Mouse (Mus musculus): ENCODE results near the gene Ice1. TPM values are rescaled to one million over a fixed set of nuclear protein-coding genes. Genes with fewer than 3 reads are reported as not detected.
A peak's percentile ranks its signal among the peaks of the same experiment; 100 is the strongest.

The Ice1 gene
- polyA plus RNA-seq, 1 experiment: 25.6 TPM

DNA sequence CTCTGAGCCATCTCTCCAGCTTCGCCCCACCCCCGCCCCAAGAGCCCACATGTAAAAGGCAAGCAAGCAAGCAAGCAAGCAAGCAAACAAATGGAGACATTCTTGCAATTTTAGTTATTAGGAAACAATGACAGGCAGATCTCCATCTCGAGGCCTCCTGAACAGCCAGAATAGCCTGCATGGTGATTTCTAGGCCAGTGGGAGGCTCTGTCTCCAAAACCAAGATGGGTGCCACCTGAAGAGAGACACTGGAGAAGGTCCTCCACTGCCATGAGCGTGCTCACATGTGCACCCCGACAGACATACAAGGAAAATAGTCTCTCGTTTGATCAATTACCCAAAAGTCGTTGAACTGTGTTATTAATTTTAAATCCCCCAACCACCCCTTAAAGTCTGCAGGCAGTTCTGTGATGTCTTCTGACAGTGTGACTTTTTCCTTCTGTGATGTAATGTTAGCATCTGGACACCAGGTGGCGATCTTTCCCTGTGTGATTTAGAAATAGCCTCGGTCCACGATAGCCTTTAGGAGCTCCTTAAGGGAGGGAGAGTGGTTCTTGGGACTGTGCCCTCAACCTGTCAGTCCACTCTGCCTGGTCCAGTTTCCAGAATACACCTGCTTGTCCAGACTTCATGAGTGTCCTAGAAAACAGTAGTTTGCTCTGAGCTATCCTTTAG, 6.1 kb upstream of the Ice1 start:
- 18% methylated on average over 10 of the region's 10 CpGs for WGBS
- H3K4me1 ChIP-seq (ENCODE audit: control insufficient read depth, insufficient read depth, low read length): 0 out of 2 replicates have a peak, but pooled peaks cover under 1% of the 10 kb centered on the region
- no peak for TF ChIP-seq POLR2A (IDR thresholded peaks at IDR 0.05; ENCODE audit: borderline replicate concordance, extremely low read depth, low read depth, low read length)
- TF ChIP-seq CTCF (IDR thresholded peaks at IDR 0.05; ENCODE audit: insufficient read depth, low read length): peak; percentile 51
- H3K4me3 ChIP-seq (replicated peaks; ENCODE audit: extremely low read depth, low read depth, low read length): no peak overlapping the region
- peak; percentile 53 for DNase-seq

DNA sequence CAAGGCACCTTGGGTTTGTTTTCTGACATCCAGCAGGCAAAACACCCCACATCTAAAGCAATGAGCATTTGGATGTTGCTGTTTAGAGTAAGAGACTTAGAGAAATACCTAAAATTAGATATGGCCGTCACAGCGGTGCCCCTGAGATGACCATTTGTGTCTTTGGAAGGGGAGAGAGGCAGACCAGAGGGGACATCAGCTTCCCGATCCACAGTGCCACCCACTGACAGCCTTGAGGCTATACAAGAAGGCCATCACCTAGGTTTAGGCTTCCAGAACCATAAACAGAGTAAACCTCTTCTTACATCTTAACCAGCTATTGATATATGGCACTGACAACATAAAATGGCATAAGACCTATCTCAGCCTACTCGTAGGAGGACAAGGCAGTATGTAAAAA, 4.5 kb upstream of the Ice1 start:
- DNase-seq: no peak
- TF ChIP-seq CTCF (IDR thresholded peaks at IDR 0.05; ENCODE audit: insufficient read depth, low read length): no peak
- TF ChIP-seq POLR2A (IDR thresholded peaks at IDR 0.05; ENCODE audit: borderline replicate concordance, extremely low read depth, low read depth, low read length): no peak
- Histone ChIP-seq H3K4me3 (replicated peaks; ENCODE audit: extremely low read depth, low read depth, low read length) (no peak overlapping the region), H3K4me1 (ENCODE audit: control insufficient read depth, insufficient read depth, low read length) (peaks cover 2% of the 10 kb centered on the region; the same call in 1 of the 2 replicates)
- 73% methylated on average over 4 of the region's 4 CpGs for WGBS

DNA sequence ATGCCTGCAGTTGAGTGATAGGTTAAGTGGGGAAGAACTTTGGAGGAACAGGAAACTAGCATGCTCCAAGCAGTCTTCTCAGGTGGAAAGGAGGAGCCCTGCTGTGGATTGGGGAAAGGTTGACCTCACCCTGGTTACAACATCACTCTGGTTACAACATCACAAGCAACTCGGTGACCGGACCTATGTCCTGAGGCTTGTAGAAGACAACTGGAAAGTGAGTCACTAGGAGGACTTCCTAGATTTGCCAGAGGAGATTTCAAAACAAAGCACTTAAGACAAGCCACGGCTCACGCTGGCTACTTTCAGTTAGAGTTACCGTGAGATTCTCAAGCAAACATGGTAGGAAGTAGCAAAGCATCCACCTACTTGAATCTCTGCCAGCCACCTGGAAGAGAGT, 3.9 kb upstream of the Ice1 start:
- TF ChIP-seq POLR2A (IDR thresholded peaks at IDR 0.05; ENCODE audit: borderline replicate concordance, extremely low read depth, low read depth, low read length) (no peak), CTCF (IDR thresholded peaks at IDR 0.05; ENCODE audit: insufficient read depth, low read length) (no peak)
- DNase-seq: no peak
- WGBS: 47% methylated on average over 5 of the region's 5 CpGs
- Histone ChIP-seq H3K4me3 (replicated peaks; ENCODE audit: extremely low read depth, low read depth, low read length) (no peak overlapping the region), H3K4me1 (ENCODE audit: control insufficient read depth, insufficient read depth, low read length) (peaks cover 7% of the 10 kb centered on the region)

DNA sequence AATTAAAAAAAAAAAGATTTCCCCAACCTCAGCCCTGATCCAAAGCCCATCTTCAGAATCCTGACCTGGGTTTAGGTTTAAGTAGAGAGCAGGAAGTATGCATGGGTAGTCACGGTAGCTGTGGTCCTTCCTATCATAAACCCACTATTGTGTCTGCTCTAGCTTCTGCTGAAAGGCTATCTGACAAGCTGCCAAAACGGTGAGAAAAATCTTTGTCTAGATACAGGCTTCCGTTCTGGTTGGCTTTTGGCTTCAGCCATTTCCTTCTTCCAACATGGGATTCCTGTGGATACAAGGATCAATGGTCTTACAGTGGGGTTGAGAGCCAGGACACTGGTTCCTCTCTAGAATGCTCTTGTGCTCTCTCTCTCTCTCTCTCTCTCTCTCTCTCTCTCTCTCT, 2.2 kb upstream of the Ice1 start:
- no peak for DNase-seq
- WGBS: 47% methylated on average over 3 of the region's 3 CpGs
- Histone ChIP-seq H3K4me3 (replicated peaks; ENCODE audit: extremely low read depth, low read depth, low read length) (no peak overlapping the region), H3K4me1 (ENCODE audit: control insufficient read depth, insufficient read depth, low read length) (peaks cover 11% of the 10 kb centered on the region)
- TF ChIP-seq CTCF (IDR thresholded peaks at IDR 0.05; ENCODE audit: insufficient read depth, low read length) (no peak), POLR2A (IDR thresholded peaks at IDR 0.05; ENCODE audit: borderline replicate concordance, extremely low read depth, low read depth, low read length) (no peak)

DNA sequence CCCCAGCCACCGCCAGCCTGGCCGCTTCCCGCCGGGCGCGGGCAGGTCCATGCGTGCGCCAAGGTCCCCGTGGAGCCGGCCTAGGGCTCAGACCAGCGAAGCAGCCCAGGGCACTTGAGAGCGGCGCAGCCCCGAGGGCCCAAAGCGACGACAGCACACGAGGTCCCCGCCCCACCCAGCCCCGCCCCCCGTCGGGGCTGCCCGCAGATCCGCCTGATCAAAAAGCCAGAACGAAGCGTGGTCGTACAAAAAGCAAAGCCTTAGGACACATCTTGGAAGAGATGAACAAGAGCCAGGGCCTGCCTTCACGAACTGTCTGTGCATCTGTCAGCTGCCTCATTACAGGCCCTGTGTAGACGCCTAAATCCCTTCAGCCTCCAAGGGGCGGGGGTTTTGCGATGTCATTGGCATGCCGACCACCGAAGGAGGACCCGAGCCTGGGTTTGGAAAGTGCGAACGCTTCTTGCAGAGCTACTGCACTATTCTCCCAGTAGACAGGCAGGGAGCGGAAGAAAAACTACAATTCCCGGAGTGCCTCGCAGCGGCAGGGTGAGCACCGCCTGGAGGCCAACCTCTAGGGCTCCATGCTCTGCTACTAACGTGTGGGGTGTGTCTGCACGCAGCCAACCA, 343 bp upstream of the Ice1 start:
- H3K4me1 ChIP-seq (ENCODE audit: control insufficient read depth, insufficient read depth, low read length): peaks cover 11% of the 10 kb centered on the region
- TF ChIP-seq POLR2A (IDR thresholded peaks at IDR 0.05; ENCODE audit: borderline replicate concordance, extremely low read depth, low read depth, low read length) (peak; percentile 73; the same call in 1 of the 2 replicates), CTCF (IDR thresholded peaks at IDR 0.05; ENCODE audit: insufficient read depth, low read length) (peak; percentile 33; the same call in 1 of the 2 replicates)
- H3K4me3 ChIP-seq (replicated peaks; ENCODE audit: extremely low read depth, low read depth, low read length): peak overlapping the region; percentile 62
- under 1% methylated on average over 42 of the region's 42 CpGs for WGBS
- peak; percentile 93 for DNase-seq

DNA sequence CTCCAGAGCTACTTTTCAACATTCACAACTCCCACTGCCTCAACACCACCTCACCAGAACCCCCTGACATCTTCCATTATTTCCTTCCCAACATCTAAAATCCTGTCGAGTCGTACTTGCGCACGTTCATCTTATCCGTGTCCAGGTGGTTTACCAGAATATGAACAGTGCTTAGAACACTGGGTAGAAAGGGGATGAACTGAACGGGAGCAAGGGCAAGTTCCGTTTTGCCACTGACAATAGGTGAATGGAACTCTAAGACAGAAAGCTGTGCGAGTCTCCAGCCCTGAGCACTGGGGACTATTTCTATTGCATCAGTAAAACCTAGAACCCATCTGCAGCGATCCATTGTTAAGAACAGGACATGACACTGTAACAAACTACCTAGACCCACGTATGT, 728 bp downstream of the Ice1 start:
- no peak for TF ChIP-seq POLR2A (IDR thresholded peaks at IDR 0.05; ENCODE audit: borderline replicate concordance, extremely low read depth, low read depth, low read length)
- TF ChIP-seq CTCF (IDR thresholded peaks at IDR 0.05; ENCODE audit: insufficient read depth, low read length): no peak
- Histone ChIP-seq H3K4me3 (replicated peaks; ENCODE audit: extremely low read depth, low read depth, low read length) (peak overlapping the region; percentile 62), H3K4me1 (ENCODE audit: control insufficient read depth, insufficient read depth, low read length) (peaks cover 11% of the 10 kb centered on the region)
- 16% methylated on average over 10 of the region's 10 CpGs for WGBS
- no peak for DNase-seq

DNA sequence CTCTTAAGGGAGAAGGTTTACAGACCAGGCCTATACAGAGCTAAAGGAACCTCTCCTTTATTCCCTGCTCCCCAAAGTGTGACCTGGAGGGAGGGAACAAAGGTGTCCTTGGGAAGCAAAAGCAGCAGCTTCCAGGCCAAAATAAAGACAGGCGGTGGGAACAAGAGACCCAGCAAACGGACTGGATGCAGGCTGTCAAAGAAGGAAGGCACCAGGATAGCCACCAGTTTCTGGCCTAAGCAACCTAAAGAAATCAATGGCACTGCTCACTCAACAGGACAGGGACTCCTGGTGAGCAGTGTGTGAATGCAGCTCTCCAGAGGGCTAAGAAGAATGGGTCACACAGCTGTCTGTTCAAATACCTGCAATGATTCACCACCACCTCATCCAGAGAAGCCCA, 1.8 kb downstream of the Ice1 start:
- Histone ChIP-seq H3K4me3 (replicated peaks; ENCODE audit: extremely low read depth, low read depth, low read length) (no peak overlapping the region), H3K4me1 (ENCODE audit: control insufficient read depth, insufficient read depth, low read length) (peaks cover 11% of the 10 kb centered on the region)
- WGBS: 65% methylated on average over 2 of the region's 2 CpGs
- no peak for DNase-seq
- TF ChIP-seq CTCF (IDR thresholded peaks at IDR 0.05; ENCODE audit: insufficient read depth, low read length) (no peak), POLR2A (IDR thresholded peaks at IDR 0.05; ENCODE audit: borderline replicate concordance, extremely low read depth, low read depth, low read length) (no peak)

DNA sequence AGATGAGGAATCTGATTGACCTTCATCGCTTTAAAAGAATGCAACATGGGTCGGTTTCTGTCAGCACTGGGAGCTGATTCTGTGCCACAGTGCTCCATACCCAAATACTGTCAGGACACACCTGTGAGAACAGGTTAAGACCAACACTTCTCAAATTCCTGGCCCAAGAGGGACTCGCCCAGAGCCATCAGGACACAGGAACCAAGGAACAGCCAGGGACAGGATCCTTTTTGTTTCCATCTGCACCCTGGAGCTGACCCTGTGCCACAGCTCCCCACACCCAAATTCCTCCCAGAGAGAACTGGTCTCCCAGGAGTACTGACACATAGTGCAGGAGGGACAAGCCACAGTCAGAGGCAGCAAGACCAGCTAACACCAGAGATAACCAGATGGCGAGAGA, 11.0 kb downstream of the Ice1 start:
- Histone ChIP-seq H3K4me1 (ENCODE audit: control insufficient read depth, insufficient read depth, low read length) (no peaks in the 10 kb centered on the region), H3K4me3 (replicated peaks; ENCODE audit: extremely low read depth, low read depth, low read length) (no peak overlapping the region)
- TF ChIP-seq POLR2A (IDR thresholded peaks at IDR 0.05; ENCODE audit: borderline replicate concordance, extremely low read depth, low read depth, low read length) (no peak), CTCF (IDR thresholded peaks at IDR 0.05; ENCODE audit: insufficient read depth, low read length) (no peak)
- DNase-seq: no peak
- 82% methylated on average over 4 of the region's 4 CpGs for WGBS

DNA sequence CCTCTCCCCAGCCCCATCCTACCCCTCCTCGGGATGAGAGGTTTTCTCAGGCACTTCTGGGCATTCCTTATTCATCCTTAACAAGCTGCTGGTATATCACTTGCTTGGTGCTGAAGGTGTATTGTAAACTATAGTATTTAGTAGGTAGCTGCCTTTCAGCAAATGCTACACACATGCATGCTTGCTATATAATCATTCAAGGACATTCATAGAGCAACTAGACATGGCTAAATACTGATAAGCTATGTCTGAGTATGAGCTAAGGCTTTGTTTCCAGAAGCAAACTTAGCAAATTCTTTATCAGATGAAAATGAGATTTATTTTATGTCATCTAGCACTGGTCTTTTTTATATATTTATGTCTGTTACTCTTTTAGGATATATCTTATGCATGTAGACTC, 11.8 kb downstream of the Ice1 start:
- H3K4me1 ChIP-seq (ENCODE audit: control insufficient read depth, insufficient read depth, low read length): no peaks in the 10 kb centered on the region
- TF ChIP-seq POLR2A (IDR thresholded peaks at IDR 0.05; ENCODE audit: borderline replicate concordance, extremely low read depth, low read depth, low read length): no peak
- no peak for TF ChIP-seq CTCF (IDR thresholded peaks at IDR 0.05; ENCODE audit: insufficient read depth, low read length)
- DNase-seq: no peak
- WGBS: 62% methylated on average over 1 of the region's 1 CpGs
- no peak overlapping the region for H3K4me3 ChIP-seq (replicated peaks; ENCODE audit: extremely low read depth, low read depth, low read length)

DNA sequence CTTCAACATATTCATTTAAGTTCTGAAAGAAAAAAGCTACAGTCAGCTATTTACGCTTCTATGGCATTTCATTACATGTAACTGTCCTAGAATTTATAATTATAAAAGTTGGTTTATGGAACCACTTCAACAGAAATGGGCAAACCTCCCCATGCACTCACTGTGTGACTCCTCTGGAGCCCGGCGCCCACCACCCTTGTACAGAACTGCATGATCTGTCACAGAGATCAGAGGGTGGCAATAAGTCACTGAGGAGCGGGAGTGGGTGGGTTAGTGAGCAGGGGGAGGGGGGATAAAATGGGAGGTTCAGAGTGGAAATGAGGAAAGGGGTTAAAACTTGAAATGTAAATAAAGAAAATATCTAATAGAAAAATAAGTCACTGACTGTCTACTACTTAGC, 13.0 kb downstream of the Ice1 start:
- TF ChIP-seq POLR2A (IDR thresholded peaks at IDR 0.05; ENCODE audit: borderline replicate concordance, extremely low read depth, low read depth, low read length) (no peak), CTCF (IDR thresholded peaks at IDR 0.05; ENCODE audit: insufficient read depth, low read length) (no peak)
- 92% methylated on average over 4 of the region's 4 CpGs for WGBS
- Histone ChIP-seq H3K4me3 (replicated peaks; ENCODE audit: extremely low read depth, low read depth, low read length) (no peak overlapping the region), H3K4me1 (ENCODE audit: control insufficient read depth, insufficient read depth, low read length) (no peaks in the 10 kb centered on the region)
- DNase-seq: no peak

Measured in lung, adult 2 months (tissue).